Mouse (Mus musculus): ENCODE data around the gene Rrp7a.

DNA sequence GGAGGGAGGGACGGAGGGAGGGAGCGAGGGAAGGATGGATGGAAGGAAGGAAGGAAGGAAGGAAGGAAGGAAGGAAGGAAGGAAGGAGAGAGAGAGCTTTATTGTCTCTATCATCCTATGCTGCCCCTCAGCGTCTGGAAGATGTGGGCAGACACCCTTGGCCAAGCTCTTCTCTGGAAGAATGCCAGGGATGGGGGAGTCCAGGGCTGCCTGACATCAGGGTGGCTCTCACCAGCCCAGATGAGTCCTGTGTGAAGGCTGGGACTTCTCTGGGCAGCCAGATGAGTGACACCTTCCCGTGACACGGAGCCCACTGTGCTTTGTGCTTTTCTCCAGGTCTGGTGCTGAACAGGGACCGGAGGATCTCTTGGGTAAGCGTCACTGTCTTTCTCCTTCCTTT lies 10.7 kb downstream of the Rrp7a start:
- no peak for TF ChIP-seq GATA1 (IDR thresholded peaks at IDR 0.05; ENCODE audit: low read length)
- no peak for TF ChIP-seq TAL1 (IDR thresholded peaks at IDR 0.05; ENCODE audit: low read length)

Measured in erythroblast, embryonic 14.5 days (primary cell).